Mouse (Mus musculus) midbrain, embryonic 16.5 days (tissue): ENCODE data around the gene Atf6. TPM values are rescaled to one million over a fixed set of nuclear protein-coding genes. Genes with fewer than 3 reads are reported as not detected.

Experiments used
- ATAC-seq: fragments of 200-750 bp; cut with Nextera tagmentation; 2 replicates; pipeline ENCODE4 v1.8.0; 2017; ENCODE audit warnings: moderate TSS enrichment
- H3K27ac ChIP-seq: fragments of 300-500 bp; sonication (generic); 2 replicates; pipeline ENCODE4 v1.5.1; 2014; ENCODE audit warnings: mild to moderate bottlenecking, low read length, mixed read lengths
- H3K27me3 ChIP-seq: fragments of 300-500 bp; sonication (generic); 2 replicates; pipeline ENCODE4 v1.6.1; 2014; ENCODE audit warnings: low read depth, low read length, mixed read lengths; ENCODE audit not compliant: control insufficient read depth, insufficient read depth
- H3K36me3 ChIP-seq: fragments of 300-500 bp; sonication (generic); 2 replicates; pipeline ENCODE4 v1.6.1; 2014; ENCODE audit warnings: mild to moderate bottlenecking, low read length, moderate library complexity, mixed read lengths; ENCODE audit not compliant: control insufficient read depth, insufficient read depth
- H3K4me1 ChIP-seq: fragments of 300-500 bp; sonication (generic); 2 replicates; pipeline ENCODE4 v1.6.1; 2014; ENCODE audit warnings: mild to moderate bottlenecking, low read length, mixed read lengths; ENCODE audit not compliant: control insufficient read depth, insufficient read depth
- H3K4me2 ChIP-seq: fragments of 300-500 bp; sonication (generic); 2 replicates; pipeline ENCODE4 v1.6.1; 2014; ENCODE audit warnings: mild to moderate bottlenecking, low read length, mixed read lengths
- H3K4me3 ChIP-seq: fragments of 300-500 bp; sonication (generic); 2 replicates; pipeline ENCODE4 v1.5.1; 2014; ENCODE audit warnings: low read depth, mild to moderate bottlenecking, low read length, moderate library complexity, mixed read lengths
- H3K9ac ChIP-seq: fragments of 300-500 bp; sonication (generic); 2 replicates; pipeline ENCODE4 v1.6.1; 2014; ENCODE audit warnings: low read depth, low read length, mixed read lengths
- H3K9me3 ChIP-seq: fragments of 300-500 bp; sonication (generic); replicated peaks from 2 replicates; pipeline ENCODE4 v1.6.1; 2014; ENCODE audit warnings: mild to moderate bottlenecking, low read length, mixed read lengths; ENCODE audit not compliant: control insufficient read depth, poor library complexity, severe bottlenecking
- WGBS: fragments of 180-500 bp; shearing (Covaris S2); extraction: QIAGEN DNeasy Blood & Tissue Kit; methylation state at CpG from one replicate; pipeline ENCODE4 v1.1.7; 2014; 5-methylcytosine and 5-hydroxymethylcytosine counted together
- polyA plus RNA-seq: library from polyadenylated mRNA; unstranded; fragments of >200 nt; fragmentation: Nextera tagmentation; extraction: Ambion mirVana; gene quantifications from 2 replicates; pipeline ENCODE4 v1.2.1, GENCODE M21; 2015

The Atf6 gene
- polyA plus RNA-seq, 1 experiment from 2014 or later, result 8.1 TPM

DNA sequence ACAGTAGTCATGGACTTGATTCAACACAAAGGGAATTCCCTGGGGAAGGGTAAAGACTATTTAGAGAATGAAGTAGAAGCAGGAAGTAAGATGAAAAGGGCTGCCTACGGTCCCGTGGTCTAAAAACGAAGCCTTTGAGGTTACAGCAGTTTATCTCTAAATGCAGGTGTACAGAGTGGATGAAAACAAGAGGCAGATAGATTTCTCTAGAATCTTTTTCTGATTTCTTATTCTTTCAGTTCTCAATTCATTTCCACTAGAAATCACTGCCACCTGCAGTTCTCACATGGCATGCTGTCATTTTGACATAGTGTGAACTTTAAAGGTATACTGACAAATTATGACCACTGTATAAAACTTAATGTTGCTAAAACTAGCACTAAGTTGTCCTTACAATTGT, 66.9 kb downstream of the Atf6 start:
- H3K36me3 ChIP-seq, result 0 out of 2 replicates have a peak, but pooled peaks cover 2% of the 10 kb centered on the region

DNA sequence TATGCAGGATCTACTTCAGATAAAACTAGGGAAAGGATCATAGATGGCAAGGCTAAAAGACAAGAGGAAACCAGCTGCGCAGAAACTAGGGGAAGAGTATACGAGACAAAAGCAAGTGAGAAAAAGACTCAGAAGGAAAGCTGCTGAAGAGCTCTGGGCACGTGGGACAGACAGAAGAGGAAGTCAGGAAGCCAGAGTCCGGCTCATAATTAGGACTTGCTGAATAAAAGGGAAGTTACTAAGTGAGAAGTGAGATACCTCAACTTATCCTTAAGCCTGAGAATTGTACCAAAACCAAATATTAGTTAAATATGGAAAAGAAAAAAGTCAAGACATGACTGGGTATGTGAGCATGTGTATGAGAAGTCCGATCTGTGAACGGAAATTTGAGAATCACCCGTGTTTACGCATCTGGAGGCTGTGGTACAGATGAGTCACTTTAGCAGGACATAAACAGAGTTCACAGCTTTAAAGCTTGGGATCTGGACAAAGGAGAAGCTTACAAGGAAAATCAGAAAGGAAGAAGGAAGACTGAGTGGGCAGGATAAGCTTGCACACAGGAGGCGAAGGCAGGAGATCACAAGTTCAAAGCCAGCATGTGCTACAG, 71.7 kb downstream of the Atf6 start:
- 0 out of 2 replicates have a peak, but pooled peaks cover 2% of the 10 kb centered on the region for H3K36me3 ChIP-seq
- H3K27me3 ChIP-seq, result no peaks in the 10 kb centered on the region
- no peak for ATAC-seq
- no peak overlapping the region for H3K27ac ChIP-seq
- H3K9me3 ChIP-seq, result no peaks in the 10 kb centered on the region
- no peak overlapping the region for H3K4me2 ChIP-seq
- no peak overlapping the region for H3K4me3 ChIP-seq
- no peak overlapping the region for H3K9ac ChIP-seq
- H3K4me1 ChIP-seq, result no peaks in the 10 kb centered on the region
- 92% methylated on average over 9 of the region's 9 CpGs for WGBS

More for the DNA sequence above, 66.9 kb downstream of the Atf6 start:
- no peaks in the 10 kb centered on the region for H3K9me3 ChIP-seq
- no peak overlapping the region for H3K4me2 ChIP-seq
- ATAC-seq, result no peak
- H3K9ac ChIP-seq, result no peak overlapping the region
- no peak overlapping the region for H3K27ac ChIP-seq
- no peak overlapping the region for H3K4me3 ChIP-seq
- no peaks in the 10 kb centered on the region for H3K27me3 ChIP-seq
- H3K4me1 ChIP-seq, result no peaks in the 10 kb centered on the region
- 75% methylated on average over 3 of the region's 3 CpGs for WGBS

DNA sequence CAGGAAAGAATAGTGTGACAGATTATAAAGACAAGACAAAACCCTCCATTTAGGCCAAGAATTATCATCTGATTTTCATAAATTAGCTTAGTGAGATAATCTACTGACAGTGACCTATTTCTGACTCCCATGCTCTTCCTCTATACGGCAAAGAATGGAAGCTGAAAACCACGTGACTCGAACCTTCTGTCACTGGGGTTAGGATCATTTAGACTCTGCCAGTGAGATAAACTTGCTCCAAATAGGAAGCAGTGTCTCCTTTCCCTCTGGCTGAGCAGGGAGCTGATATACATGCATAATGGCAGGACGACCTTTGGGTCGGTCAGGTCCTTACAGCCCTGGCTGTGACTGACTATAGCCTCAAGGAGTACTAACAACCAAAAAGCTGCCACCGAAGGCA, 76.0 kb downstream of the Atf6 start:
- Histone ChIP-seq H3K27me3 (no peaks in the 10 kb centered on the region), H3K27ac (no peak overlapping the region), H3K36me3 (peaks cover 7% of the 10 kb centered on the region; the same call in 1 of the 2 replicates), H3K4me3 (no peak overlapping the region), H3K4me1 (no peaks in the 10 kb centered on the region), H3K9ac (no peak overlapping the region), H3K9me3 (no peaks in the 10 kb centered on the region), H3K4me2 (no peak overlapping the region)
- ATAC-seq, result no peak
- WGBS, result 69% methylated on average over 6 of the region's 6 CpGs

DNA sequence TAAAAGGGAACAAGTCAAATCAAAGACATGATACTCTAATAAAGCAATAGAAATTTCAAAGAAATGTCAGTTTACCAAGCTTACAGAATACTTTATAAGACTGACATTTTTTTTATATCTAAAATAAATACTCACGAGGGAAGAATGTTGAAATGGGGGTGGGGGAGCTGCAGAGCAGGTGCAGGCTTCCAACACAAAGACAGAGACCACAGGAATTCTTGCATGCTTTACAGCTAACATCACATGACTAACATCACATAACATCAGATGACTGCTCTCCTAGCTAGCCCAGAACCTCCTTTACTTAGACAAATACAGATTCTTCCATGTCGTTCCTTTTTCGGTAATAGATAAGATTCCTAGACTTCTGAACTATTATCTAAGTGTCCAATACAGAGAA, 76.6 kb downstream of the Atf6 start:
- no peak for ATAC-seq
- Histone ChIP-seq H3K4me3 (no peak overlapping the region), H3K9me3 (no peaks in the 10 kb centered on the region), H3K4me1 (no peaks in the 10 kb centered on the region), H3K9ac (no peak overlapping the region), H3K27ac (no peak overlapping the region), H3K27me3 (no peaks in the 10 kb centered on the region), H3K36me3 (peaks cover 9% of the 10 kb centered on the region; the same call in 1 of the 2 replicates), H3K4me2 (no peak overlapping the region)
- 65% methylated on average over 3 of the region's 3 CpGs for WGBS

DNA sequence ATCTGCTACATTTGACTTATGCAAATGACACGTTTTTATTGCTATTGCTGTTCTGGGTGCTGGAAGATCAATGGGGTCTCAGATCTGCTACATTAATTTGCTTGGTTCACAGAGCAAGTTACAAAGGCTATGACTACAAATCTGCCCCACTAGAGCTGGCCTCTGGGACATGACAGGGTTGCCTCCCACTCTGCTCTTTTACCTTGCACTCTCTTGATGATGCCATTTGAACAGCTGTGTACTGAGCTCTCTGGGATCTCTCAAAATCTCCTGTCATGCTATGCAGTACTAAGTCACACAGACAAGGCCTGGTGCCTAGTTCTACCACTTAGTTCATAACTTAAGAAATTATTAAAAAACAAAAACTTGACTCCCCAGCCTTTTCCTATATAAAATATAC, 79.9 kb downstream of the Atf6 start:
- 75% methylated on average over 1 of the region's 1 CpGs for WGBS
- no peaks in the 10 kb centered on the region for H3K4me1 ChIP-seq
- ATAC-seq, result no peak
- no peaks in the 10 kb centered on the region for H3K9me3 ChIP-seq
- peaks cover 9% of the 10 kb centered on the region; the same call in 1 of the 2 replicates for H3K36me3 ChIP-seq
- H3K27me3 ChIP-seq, result no peaks in the 10 kb centered on the region
- no peak overlapping the region for H3K27ac ChIP-seq
- no peak overlapping the region for H3K4me2 ChIP-seq
- H3K4me3 ChIP-seq, result no peak overlapping the region
- no peak overlapping the region for H3K9ac ChIP-seq

DNA sequence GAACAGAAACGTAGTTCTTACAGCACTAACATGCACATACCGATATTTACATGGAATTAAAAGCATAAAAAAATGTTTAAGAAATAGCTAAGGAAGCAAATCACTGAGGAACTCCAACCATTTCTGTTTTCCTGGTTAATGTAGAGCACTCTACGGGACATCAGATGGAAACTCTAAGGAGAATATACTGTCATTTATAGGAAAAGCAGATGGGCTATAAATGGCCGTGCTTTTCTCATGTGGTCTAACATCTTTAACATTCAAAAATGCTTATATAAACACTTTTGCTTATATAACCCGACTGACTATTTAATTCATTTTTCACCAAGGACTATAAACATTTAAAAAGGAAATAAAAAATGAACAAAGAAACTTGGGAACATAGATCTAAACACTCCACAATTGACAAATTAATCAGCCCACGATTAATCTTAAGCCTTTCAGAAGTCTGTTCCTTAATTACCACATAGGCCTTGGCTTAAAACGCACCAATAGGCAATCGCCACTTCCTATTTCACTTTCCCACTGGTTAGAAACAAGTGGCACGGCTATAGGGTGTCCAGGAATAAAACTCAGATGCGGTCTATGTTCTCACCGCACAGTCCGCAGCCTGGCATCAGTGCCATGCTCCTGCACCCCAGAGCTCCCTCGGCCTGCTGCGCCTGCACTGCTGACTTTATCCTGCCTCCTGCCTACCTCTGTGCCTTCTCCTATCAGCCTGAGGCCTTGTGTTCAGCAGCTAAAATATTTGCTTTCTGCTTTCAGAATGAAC, 80.8 kb downstream of the Atf6 start:
- no peak for ATAC-seq
- no peaks in the 10 kb centered on the region for H3K9me3 ChIP-seq
- no peaks in the 10 kb centered on the region for H3K4me1 ChIP-seq
- WGBS, result 92% methylated on average over 14 of the region's 14 CpGs
- no peak overlapping the region for H3K4me3 ChIP-seq
- H3K36me3 ChIP-seq, result peaks cover 9% of the 10 kb centered on the region; the same call in 1 of the 2 replicates
- H3K9ac ChIP-seq, result no peak overlapping the region
- H3K4me2 ChIP-seq, result no peak overlapping the region
- H3K27ac ChIP-seq, result no peak overlapping the region
- no peaks in the 10 kb centered on the region for H3K27me3 ChIP-seq

DNA sequence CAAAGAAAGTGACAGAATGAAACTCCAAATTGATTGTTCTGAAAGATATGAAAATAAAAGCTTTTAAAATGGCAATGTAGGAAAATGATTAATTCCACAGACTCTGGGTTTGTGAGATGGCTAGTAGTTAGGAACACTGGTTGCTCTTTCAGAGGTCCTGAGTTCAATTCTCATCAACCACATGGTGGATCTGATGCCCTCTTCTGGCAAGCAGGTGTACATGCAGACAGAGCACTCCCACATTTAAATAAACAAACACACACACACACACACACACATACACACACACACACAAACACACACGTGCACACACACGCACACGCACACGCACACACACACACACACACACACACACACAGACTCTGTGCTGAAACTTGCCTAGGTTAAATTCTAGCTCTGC, 89.9 kb downstream of the Atf6 start:
- Histone ChIP-seq H3K27me3 (no peaks in the 10 kb centered on the region), H3K4me1 (no peaks in the 10 kb centered on the region), H3K27ac (no peak overlapping the region), H3K36me3 (no peaks in the 10 kb centered on the region), H3K9ac (no peak overlapping the region), H3K4me3 (no peak overlapping the region), H3K4me2 (no peak overlapping the region), H3K9me3 (no peaks in the 10 kb centered on the region)
- 79% methylated on average over 4 of the region's 4 CpGs for whole genome bisulfite sequencing
- ATAC-seq, result no peak

DNA sequence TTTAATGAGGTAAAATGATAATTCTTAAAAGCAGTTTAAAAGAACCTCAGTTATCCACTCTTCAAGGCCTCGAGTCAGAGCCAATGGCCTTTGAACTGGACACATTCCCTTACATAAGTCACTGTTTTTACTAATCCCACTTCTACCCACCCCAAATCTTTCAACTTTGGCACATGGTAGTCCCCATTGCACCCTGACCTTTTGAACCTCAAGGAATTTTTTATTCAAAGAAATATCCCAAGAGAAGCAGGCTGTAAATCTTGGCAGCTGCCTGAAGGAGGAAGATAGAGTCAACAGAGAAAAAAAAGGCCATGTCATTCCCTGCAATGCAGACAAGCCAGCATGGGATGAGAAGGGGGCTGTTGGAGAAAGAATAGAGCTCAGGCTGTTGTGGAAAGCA, 93.1 kb downstream of the Atf6 start:
- no peak overlapping the region for H3K4me3 ChIP-seq
- 65% methylated on average over 1 of the region's 1 CpGs for WGBS

DNA sequence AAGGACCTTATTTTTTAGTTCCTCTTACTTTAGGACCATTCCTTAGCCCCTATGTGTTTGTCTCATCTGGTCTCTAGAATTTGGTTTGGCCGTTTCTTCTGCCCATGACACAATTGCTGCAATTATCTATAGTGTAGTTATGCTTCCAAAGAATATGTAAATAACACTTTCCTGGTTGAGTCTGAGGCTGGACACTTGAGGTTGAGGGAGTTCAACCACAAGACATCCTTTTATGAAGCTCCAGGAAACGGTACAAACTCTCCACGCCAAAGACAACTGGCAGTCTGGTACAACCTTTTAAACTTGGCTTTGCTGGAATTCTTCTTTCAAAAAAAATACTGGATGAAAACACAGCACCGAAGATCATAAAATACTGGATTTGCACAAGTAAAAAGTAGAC, 94.1 kb downstream of the Atf6 start:
- 95% methylated on average over 4 of the region's 4 CpGs for WGBS
- Histone ChIP-seq H3K9ac (no peak overlapping the region), H3K9me3 (no peaks in the 10 kb centered on the region), H3K4me1 (no peaks in the 10 kb centered on the region), H3K36me3 (no peaks in the 10 kb centered on the region), H3K4me2 (no peak overlapping the region), H3K4me3 (no peak overlapping the region), H3K27me3 (no peaks in the 10 kb centered on the region), H3K27ac (no peak overlapping the region)
- ATAC-seq, result no peak

More for the DNA sequence above, 93.1 kb downstream of the Atf6 start:
- H3K9me3 ChIP-seq, result no peaks in the 10 kb centered on the region
- H3K4me1 ChIP-seq, result no peaks in the 10 kb centered on the region
- no peak overlapping the region for H3K9ac ChIP-seq
- H3K4me2 ChIP-seq, result no peak overlapping the region
- ATAC-seq, result no peak
- no peak overlapping the region for H3K27ac ChIP-seq
- H3K36me3 ChIP-seq, result no peaks in the 10 kb centered on the region
- no peaks in the 10 kb centered on the region for H3K27me3 ChIP-seq
